ENCODE assay signal across 14 mouse cellular contexts in the genomic region with DNA sequence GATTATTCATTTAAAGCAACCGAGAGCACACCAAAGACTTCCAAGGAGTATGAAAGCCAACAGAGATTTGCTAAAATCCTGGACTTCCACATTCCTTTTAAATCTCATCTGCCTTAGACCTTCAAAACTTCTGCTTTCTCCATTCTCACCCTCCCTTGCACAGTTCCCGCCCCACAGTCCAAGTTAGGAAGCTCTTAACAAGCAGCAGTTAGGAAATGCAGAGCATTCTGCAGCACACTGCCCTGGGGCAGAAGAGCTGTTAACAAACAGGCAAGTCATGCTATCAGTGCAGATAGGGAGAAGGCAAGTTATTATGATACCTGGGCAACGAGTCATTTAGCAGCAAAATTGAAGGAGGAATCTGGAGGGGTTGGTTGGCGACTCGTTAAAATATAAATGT. TPM values are rescaled to one million over a fixed set of nuclear protein-coding genes. Genes with fewer than 3 reads are reported as not detected.
A peak's percentile ranks its signal among the peaks of the same experiment; 100 is the strongest.
DNase-seq lines count a peak whose midpoint lies in the region; ATAC-seq and TF ChIP-seq lines count a peak whose summit lies in the region.
"Had no signal": no experiment of that assay in that cellular context is flagged by ENCODE, and none has a peak within 500 bp of the region (broad histone marks: within the 10 kb centered on the region; RNA-seq: fewer than 3 reads in every experiment).

No protein-coding gene starts in this region.

- no peak overlapping the region for H3K4me2 ChIP-seq in embryonic facial prominence, embryonic 13.5 days

- intact Hi-C loops in gastrocnemius, adult 2 months (cut with DNase I): no loop called here
- intact Hi-C loops in gastrocnemius, postnatal 14 days (cut with DNase I; ENCODE audit: low total_unique reads): no loop called here

- TF ChIP-seq CTCF in gastrocnemius, adult 2 months (IDR thresholded peaks at IDR 0.05): no peak

- WGBS in embryonic facial prominence, embryonic 13.5 days: 32% methylated on average over 5 of the region's 5 CpGs

- H3K9ac ChIP-seq in embryonic facial prominence, embryonic 13.5 days: no peak overlapping the region
- H3K9ac ChIP-seq: liver, embryonic 14.5 days had no signal

- H3K4me1 ChIP-seq in embryonic facial prominence, embryonic 13.5 days: peaks cover 21% of the 10 kb centered on the region

- H3K27me3 ChIP-seq in embryonic facial prominence, embryonic 13.5 days: no peaks in the 10 kb centered on the region
- H3K27me3 ChIP-seq: megakaryocyte, embryonic 14.5 days had no signal

- no peak for ATAC-seq in embryonic facial prominence, embryonic 13.5 days (ENCODE audit: insufficient number of reproducible peaks, insufficient read depth, low FRiP score, low TSS enrichment, low read depth)
- ATAC-seq: CD4-positive, CD25-positive, alpha-beta regulatory T cell, adult 4 months had no signal

- DNase-seq in gastrocnemius, adult 2 months: peak; percentile 20
- DNase-seq in gastrocnemius, postnatal 14 days: no peak
- peak; percentile 35 for DNase-seq in lung, postnatal 36 days
- no peak for DNase-seq in lung, postnatal 25 days (ENCODE audit: low spot score)
- DNase-seq in gastrocnemius, postnatal 25 days: no peak
- DNase-seq in thymus, postnatal 25 days: no peak
- DNase-seq: cerebellum, postnatal 14 days; heart, adult 11 months; right cerebral cortex, postnatal 25 days had no signal

- no peak overlapping the region for H3K4me3 ChIP-seq in gastrocnemius, adult 2 months
- H3K4me3 ChIP-seq in embryonic facial prominence, embryonic 13.5 days: no peak overlapping the region
- H3K4me3 ChIP-seq: megakaryocyte, embryonic 14.5 days had no signal

- H3K9me3 ChIP-seq in embryonic facial prominence, embryonic 13.5 days: no peaks in the 10 kb centered on the region
- H3K9me3 ChIP-seq: megakaryocyte, embryonic 14.5 days had no signal

- peak overlapping the region; percentile 35; the same call in 1 of the 2 replicates for H3K27ac ChIP-seq in gastrocnemius, adult 2 months
- peak overlapping the region; percentile 66; the same call in 1 of the 2 replicates for H3K27ac ChIP-seq in embryonic facial prominence, embryonic 13.5 days
- H3K27ac ChIP-seq: kidney, postnatal 0 days; liver, embryonic 14.5 days had no signal

- no peaks in the 10 kb centered on the region for H3K36me3 ChIP-seq in embryonic facial prominence, embryonic 13.5 days

RNA-seq across cellular contexts. Expression of gene Gsap, which starts 49.5 kb away (rescaled TPM):
- total RNA-seq in gastrocnemius, adult 2 months (2021): 1 to 10 TPM in 1 of 2 experiments, under 1 TPM in 1; 0.94 to 1.1 TPM
- 1 to 10 TPM; 2.1 to 2.4 TPM for total RNA-seq in gastrocnemius, postnatal 14 days (2021)
- polyA plus RNA-seq in embryonic facial prominence, embryonic 13.5 days (2015; fragmentation: Nextera tagmentation; extraction: Ambion mirVana): 2.9 and 3.8 TPM in 2 replicates
- total RNA-seq in gastrocnemius, postnatal 25 days (2021): 1 to 10 TPM; 1.4 to 1.6 TPM

Comparison
In these comparisons a context has a peak if more than half of its experiments do, and no peak if none do; other contexts are left out.
1. DNase-seq: peak in gastrocnemius, adult 2 months (single experiment) and lung, postnatal 36 days (single experiment); none in gastrocnemius, postnatal 14 days (single experiment), lung, postnatal 25 days (single experiment), gastrocnemius, postnatal 25 days (single experiment) and thymus, postnatal 25 days (single experiment).